Mouse (Mus musculus) MEL (cell line): ENCODE data around the gene Itpkc. TPM values are rescaled to one million over a fixed set of nuclear protein-coding genes. Genes with fewer than 3 reads are reported as not detected.

Source experiments
- DNase-seq: peaks from one replicate; pipeline ENCODE4 v3.0.0; 2011; ENCODE audit warnings: low read depth, low spot score
- H3K27ac ChIP-seq: 2 replicates; pipeline ENCODE4 v1.5.1; 2012; ENCODE audit warnings: low read depth, mild to moderate bottlenecking, control low read depth, low read length, moderate library complexity; ENCODE audit not compliant: control insufficient read depth
- H3K27me3 ChIP-seq, 2 experiments: fragments of 150-350 bp in 1 of 2; sonication (generic) in 1 of 2; 2 replicates each; pipeline ENCODE4 v1.6.1; 2012; ENCODE audit warnings: low read length in 2 of 2, mild to moderate bottlenecking in 2 of 2, improper control_type of control experiment in 1 of 2, moderate library complexity in 1 of 2; ENCODE audit not compliant: insufficient read depth in 2 of 2, control insufficient read depth in 1 of 2
- H3K36me3 ChIP-seq, 2 experiments: 2 replicates each; pipeline ENCODE4 v1.6.1; 2012 to 2014; ENCODE audit warnings: low read length in 2 of 2, improper control_type of control experiment in 1 of 2, inconsistent platforms in 1 of 2, mild to moderate bottlenecking in 1 of 2; ENCODE audit not compliant: insufficient read depth in 2 of 2, control insufficient read depth in 1 of 2
- H3K4me1 ChIP-seq, 2 experiments: fragments of 150-350 bp in 1 of 2; sonication (generic) in 1 of 2; 2 replicates each; pipeline ENCODE4 v1.6.1; 2012; ENCODE audit warnings: low read length in 2 of 2, improper control_type of control experiment in 1 of 2, mild to moderate bottlenecking in 1 of 2; ENCODE audit not compliant: insufficient read depth in 2 of 2, control insufficient read depth in 1 of 2
- H3K4me3 ChIP-seq, 2 experiments: fragments of 150-350 bp in 1 of 2; sonication (generic) in 1 of 2; 2 replicates each; pipeline ENCODE4 v1.5.1; 2012; ENCODE audit warnings: low read depth in 2 of 2, low read length in 2 of 2, mild to moderate bottlenecking in 2 of 2, moderate library complexity in 2 of 2, control low read depth in 1 of 2, improper control_type of control experiment in 1 of 2; ENCODE audit not compliant: control insufficient read depth in 1 of 2, insufficient read depth in 1 of 2
- H3K79me2 ChIP-seq: 2 replicates; pipeline ENCODE4 v1.6.1; 2012; ENCODE audit warnings: mild to moderate bottlenecking, low read length, moderate library complexity; ENCODE audit not compliant: control insufficient read depth, poor library complexity, insufficient read depth
- H3K9ac ChIP-seq: 2 replicates; pipeline ENCODE4 v1.6.1; 2012; ENCODE audit warnings: low read depth, mild to moderate bottlenecking, control low read depth, low read length, moderate library complexity; ENCODE audit not compliant: control insufficient read depth, poor library complexity, severe bottlenecking
- H3K9me3 ChIP-seq: fragments of 150-350 bp; sonication (generic); replicated peaks from 2 replicates; pipeline ENCODE4 v1.6.1; 2012; ENCODE audit warnings: mild to moderate bottlenecking, low read length, improper control_type of control experiment, moderate library complexity; ENCODE audit not compliant: insufficient read depth
- CHD1 ChIP-seq: IDR thresholded peaks from 2 replicates; pipeline ENCODE4 v1.6.1; 2012; ENCODE audit warnings: low read depth, mild to moderate bottlenecking, inconsistent platforms, low read length, improper control_type of control experiment
- CTCF ChIP-seq, 3 experiments: IDR thresholded peaks in 2 of 3; conservative IDR thresholded peaks in 1 of 3; 2 replicates each; pipeline ENCODE4 v1.5.1; 2011 to 2012; ENCODE audit warnings: low read length in 3 of 3, low read depth in 2 of 3, mild to moderate bottlenecking in 2 of 3, improper control_type of control experiment in 1 of 3, inconsistent platforms in 1 of 3, mixed read lengths in 1 of 3, moderate library complexity in 1 of 3; ENCODE audit not compliant: control insufficient read depth in 1 of 3, insufficient read depth in 1 of 3, poor library complexity in 1 of 3, severe bottlenecking in 1 of 3
- ELF1 ChIP-seq: IDR thresholded peaks from 2 replicates; pipeline ENCODE4 v1.6.1; 2014; ENCODE audit warnings: low read depth, mild to moderate bottlenecking, inconsistent platforms, low read length, improper control_type of control experiment, moderate library complexity
- EP300 ChIP-seq, 2 experiments: IDR thresholded peaks; 2 replicates each; pipeline ENCODE4 v1.6.1; 2011; ENCODE audit warnings: improper control_type of control experiment in 2 of 2, low read length in 2 of 2, low read depth in 1 of 2, mild to moderate bottlenecking in 1 of 2
- ETS1 ChIP-seq: IDR thresholded peaks from 2 replicates; pipeline ENCODE4 v1.6.1; 2012; ENCODE audit warnings: low read depth, mild to moderate bottlenecking, inconsistent platforms, low read length, improper control_type of control experiment, moderate library complexity
- GATA1 ChIP-seq: IDR thresholded peaks from 2 replicates; pipeline ENCODE4 v1.6.1; 2011; ENCODE audit warnings: low read depth, low read length, improper control_type of control experiment
- JUND ChIP-seq: IDR thresholded peaks from 2 replicates; pipeline ENCODE4 v1.6.1; 2011; ENCODE audit warnings: low read depth, mild to moderate bottlenecking, improper control_type of control experiment, low read length
- MXI1 ChIP-seq: IDR thresholded peaks from 2 replicates; pipeline ENCODE4 v1.6.1; 2011; ENCODE audit warnings: mild to moderate bottlenecking, low read depth, low read length, improper control_type of control experiment
- MYC ChIP-seq: IDR thresholded peaks from 2 replicates; pipeline ENCODE4 v1.6.1; 2011; ENCODE audit warnings: low read depth, mild to moderate bottlenecking, low read length, improper control_type of control experiment, moderate library complexity
- NELFE ChIP-seq: IDR thresholded peaks from 2 replicates; pipeline ENCODE4 v1.6.1; 2011; ENCODE audit warnings: low read depth, low read length, improper control_type of control experiment
- POLR2AphosphoS5 ChIP-seq: IDR thresholded peaks from 2 replicates; pipeline ENCODE4 v1.6.1; 2012; ENCODE audit warnings: low read depth, borderline replicate concordance, mild to moderate bottlenecking, inconsistent platforms, low read length, moderate library complexity, mixed read lengths
- RAD21 ChIP-seq: IDR thresholded peaks from 2 replicates; pipeline ENCODE4 v1.6.1; 2011; ENCODE audit warnings: mild to moderate bottlenecking, low read depth, low read length, improper control_type of control experiment
- RCOR1 ChIP-seq: IDR thresholded peaks from 2 replicates; pipeline ENCODE4 v1.6.1; 2012; ENCODE audit warnings: low read depth, mild to moderate bottlenecking, inconsistent platforms, low read length, improper control_type of control experiment
- SIN3A ChIP-seq: IDR thresholded peaks from 2 replicates; pipeline ENCODE4 v1.6.1; 2012; ENCODE audit warnings: low read length, improper control_type of control experiment, inconsistent platforms
- SMC3 ChIP-seq: IDR thresholded peaks from 2 replicates; pipeline ENCODE4 v1.6.1; 2011; ENCODE audit warnings: low read depth, low read length, improper control_type of control experiment
- TAL1 ChIP-seq: IDR thresholded peaks from 2 replicates; pipeline ENCODE4 v1.6.1; 2012; ENCODE audit warnings: mild to moderate bottlenecking, inconsistent platforms, low read length, moderate library complexity, mixed read lengths
- TBP ChIP-seq: IDR thresholded peaks from 2 replicates; pipeline ENCODE4 v1.8.0; 2011; ENCODE audit warnings: low read depth, low read length, improper control_type of control experiment
- TCF12 ChIP-seq: IDR thresholded peaks from 2 replicates; pipeline ENCODE4 v1.6.1; 2014; ENCODE audit warnings: low read depth, mild to moderate bottlenecking, inconsistent platforms, low read length, improper control_type of control experiment, moderate library complexity
- UBTF ChIP-seq: IDR thresholded peaks from 2 replicates; pipeline ENCODE4 v1.6.1; 2012; ENCODE audit warnings: low read depth, mild to moderate bottlenecking, inconsistent platforms, low read length, improper control_type of control experiment, moderate library complexity, borderline replicate concordance; ENCODE audit not compliant: insufficient read depth
- USF2 ChIP-seq, 2 experiments: IDR thresholded peaks; 2 replicates each; pipeline ENCODE4 v1.6.1; 2011 to 2012; ENCODE audit warnings: improper control_type of control experiment in 2 of 2, low read length in 2 of 2, borderline replicate concordance in 1 of 2, inconsistent platforms in 1 of 2, low read depth in 1 of 2, mild to moderate bottlenecking in 1 of 2; ENCODE audit not compliant: insufficient read depth in 1 of 2
- ZNF384 ChIP-seq: IDR thresholded peaks from 2 replicates; pipeline ENCODE4 v1.6.1; 2012; ENCODE audit warnings: low read depth, mild to moderate bottlenecking, inconsistent platforms, low read length, improper control_type of control experiment
- polyA plus RNA-seq, 2 experiments: library from polyadenylated mRNA; stranded (reverse) in 1 of 2; unstranded in 1 of 2; fragments of >175 nt in 1 of 2; fragments of >200 nt in 1 of 2; gene quantifications; 2 replicates each; pipeline versions ENCODE4 v1.2.1 to v1.2.4; 2012; ENCODE audit warnings: low replicate concordance in 2 of 2, low read depth in 1 of 2; ENCODE audit not compliant: insufficient read length in 2 of 2, insufficient read depth in 1 of 2, missing spikeins in 1 of 2
- total RNA-seq: library from RNA; depleted of rRNA; stranded (reverse); fragments of 300-350 nt; gene quantifications from 2 replicates; pipeline ENCODE4 v1.2.3, GENCODE M21; 2012

Gene Itpkc
- total and polyA plus RNA-seq, 3 experiments: 6.3 to 6.8 TPM; not detected in 1

- no peak for DNase-seq
- TF ChIP-seq UBTF (no peak), RAD21 (no peak), RCOR1 (no peak), ETS1 (no peak), CHD1 (no peak), SMC3 (no peak), MYC (no peak), NELFE (no peak), ZNF384 (no peak), TBP (no peak), SIN3A (no peak), ELF1 (no peak), MXI1 (no peak), USF2 (IDR thresholded peaks at IDR 0.05; ENCODE audit: borderline replicate concordance in 1 of 2, insufficient read depth in 1 of 2, low read depth in 1 of 2, low read length in 2 of 2) (no peak), EP300 (IDR thresholded peaks at IDR 0.05; ENCODE audit: low read depth in 1 of 2, low read length in 2 of 2) (no peak), GATA1 (no peak), CTCF (IDR thresholded peaks at IDR 0.05 in 2 of 3, conservative IDR thresholded peaks at IDR 0.05 in 1 of 3; ENCODE audit: control insufficient read depth in 1 of 3, insufficient read depth in 1 of 3, low read depth in 2 of 3, low read length in 3 of 3, poor library complexity in 1 of 3, severe bottlenecking in 1 of 3) (no peak), POLR2AphosphoS5 (no peak), JUND (no peak)
- peaks cover 7 to 10% of the 10 kb centered on the region in 2 experiments; a peak in 3 of 4 replicates for H3K4me1 ChIP-seq
- H3K27me3 ChIP-seq: no peaks in the 10 kb centered on the region
- no peaks in the 10 kb centered on the region for H3K9me3 ChIP-seq
- no peak overlapping the region for H3K27ac ChIP-seq
- no peak overlapping the region for H3K9ac ChIP-seq
- peaks cover 11% of the 10 kb centered on the region for H3K79me2 ChIP-seq
- H3K4me3 ChIP-seq: no peak overlapping the region
- H3K36me3 ChIP-seq: peaks cover 0 to 3% of the 10 kb centered on the region in 2 experiments; a peak in 1 of 4 replicates
Measured at GRCm38 (mm10) chr7:27163450-27163805, 65.0 kb downstream of the Itpkc start.

GRCm38 (mm10) chr7:27162780-27163449 is 65.5 kb downstream of the Itpkc start:
- TF ChIP-seq TCF12: no peak
- TF ChIP-seq USF2 (IDR thresholded peaks at IDR 0.05; ENCODE audit: borderline replicate concordance in 1 of 2, insufficient read depth in 1 of 2, low read depth in 1 of 2, low read length in 2 of 2): no peak
- TF ChIP-seq TAL1: no peak
- Histone ChIP-seq H3K4me3 (no peak overlapping the region), H3K9me3 (no peaks in the 10 kb centered on the region), H3K4me1 (peaks cover 5% of the 10 kb centered on the region in 2 experiments; a peak in 3 of 4 replicates), H3K27me3 (no peaks in the 10 kb centered on the region), H3K27ac (no peak overlapping the region), H3K79me2 (peaks cover 11% of the 10 kb centered on the region), H3K36me3 (peaks cover 0 to 3% of the 10 kb centered on the region in 2 experiments; a peak in 1 of 4 replicates), H3K9ac (no peak overlapping the region)
- no peak for DNase-seq
